Mouse (Mus musculus) forebrain, embryonic 10.5 days (tissue): ENCODE measurements at regions not wholly inside any gene's neighbourhood (a gene's known extent, or its start where the extent isn't known, plus 50 kb on each side); places are given as distances from the start of the nearest gene placed in this dataset.

Experiments used
- DNase-seq: peaks from one replicate; pipeline ENCODE4 v3.0.0-alpha.2; 2017; ENCODE audit warnings: low spot score; ENCODE audit errors: extremely low spot score
- H3K27ac ChIP-seq: fragments of 300-500 bp; sonication (generic); 2 replicates; pipeline ENCODE4 v1.5.1; 2016; ENCODE audit warnings: mild to moderate bottlenecking
- H3K27me3 ChIP-seq: fragments of 300-500 bp; sonication (generic); 2 replicates; pipeline ENCODE4 v1.6.1; 2016; ENCODE audit warnings: mild to moderate bottlenecking; ENCODE audit not compliant: poor library complexity, severe bottlenecking
- H3K36me3 ChIP-seq: fragments of 300-500 bp; sonication (generic); replicated peaks from 2 replicates; pipeline ENCODE4 v1.6.1; 2016; ENCODE audit warnings: mild to moderate bottlenecking, moderate library complexity
- H3K4me1 ChIP-seq: fragments of 300-500 bp; sonication (generic); 2 replicates; pipeline ENCODE4 v1.6.1; 2016
- H3K4me3 ChIP-seq: fragments of 300-500 bp; sonication (generic); 2 replicates; pipeline ENCODE4 v1.5.1; 2016; ENCODE audit warnings: mild to moderate bottlenecking, moderate library complexity
- H3K9me3 ChIP-seq: fragments of 300-500 bp; sonication (generic); 2 replicates; pipeline ENCODE4 v1.6.1; 2016; ENCODE audit warnings: mild to moderate bottlenecking, moderate library complexity
- WGBS: fragments of 180-500 bp; shearing (Covaris S2); methylation state at CpG from one replicate; pipeline ENCODE4 v1.1.7; 2016; 5-methylcytosine and 5-hydroxymethylcytosine counted together

DNA sequence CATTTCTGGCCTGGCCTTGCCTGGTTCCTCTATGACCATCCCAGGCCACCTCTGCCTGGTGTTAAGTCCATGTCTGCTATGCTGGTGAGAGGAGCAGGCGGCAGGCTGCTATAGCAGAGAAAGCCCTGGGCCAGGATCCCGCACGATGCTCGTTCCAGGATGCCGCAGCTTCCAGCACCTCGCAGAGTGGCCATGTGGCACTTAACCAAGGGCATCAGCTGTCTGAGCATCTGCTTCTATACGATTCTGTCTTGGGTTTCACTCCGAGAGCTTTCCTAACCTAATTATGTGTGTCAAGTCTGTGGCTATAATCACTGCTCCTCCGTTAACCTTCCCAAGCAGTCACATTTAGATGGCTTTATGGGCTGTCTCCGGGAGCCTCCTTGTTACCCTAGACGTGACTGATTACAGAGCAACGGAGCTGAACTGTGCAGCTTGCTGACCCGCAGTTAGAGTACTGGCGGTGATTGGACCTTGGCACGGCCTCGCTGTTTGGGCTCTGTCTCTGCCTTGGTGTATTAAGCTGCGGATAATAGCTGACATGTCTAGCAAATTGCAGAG is 64.4 kb downstream of the Ackr3 start:
- Histone ChIP-seq H3K4me3 (no peak overlapping the region), H3K27me3 (peaks cover 8% of the 10 kb centered on the region; the same call in 1 of the 2 replicates), H3K27ac (no peak overlapping the region), H3K9me3 (no peaks in the 10 kb centered on the region), H3K4me1 (peaks cover 12% of the 10 kb centered on the region), H3K36me3 (no peaks in the 10 kb centered on the region)
- DNase-seq, result no peak
- 72% methylated on average over 17 of the region's 17 CpGs for WGBS

DNA sequence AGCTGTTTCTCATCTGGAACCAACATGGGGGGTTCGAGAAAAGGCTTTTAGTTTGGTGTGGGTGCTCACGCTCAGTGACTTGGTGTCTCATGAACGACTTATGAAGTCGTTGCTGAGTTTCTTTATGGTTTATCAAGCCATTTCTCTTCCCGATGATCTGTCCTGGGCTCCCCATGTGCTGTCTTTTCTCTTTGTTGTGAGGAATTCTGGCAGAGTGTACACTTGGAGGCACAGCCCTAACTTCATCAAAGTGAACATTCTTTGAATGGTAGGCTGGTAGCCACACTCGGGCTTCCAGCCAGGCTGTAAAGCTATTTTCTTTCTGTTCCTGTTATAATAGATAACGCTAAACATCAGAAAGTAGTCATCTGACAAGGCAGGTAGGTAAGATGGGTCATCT is 65.2 kb downstream of the Ackr3 start:
- Histone ChIP-seq H3K27me3 (peaks cover 8% of the 10 kb centered on the region; the same call in 1 of the 2 replicates), H3K4me1 (peaks cover 12% of the 10 kb centered on the region), H3K9me3 (no peaks in the 10 kb centered on the region), H3K27ac (no peak overlapping the region), H3K4me3 (no peak overlapping the region), H3K36me3 (no peaks in the 10 kb centered on the region)
- DNase-seq, result no peak
- 88% methylated on average over 7 of the region's 7 CpGs for WGBS

DNA sequence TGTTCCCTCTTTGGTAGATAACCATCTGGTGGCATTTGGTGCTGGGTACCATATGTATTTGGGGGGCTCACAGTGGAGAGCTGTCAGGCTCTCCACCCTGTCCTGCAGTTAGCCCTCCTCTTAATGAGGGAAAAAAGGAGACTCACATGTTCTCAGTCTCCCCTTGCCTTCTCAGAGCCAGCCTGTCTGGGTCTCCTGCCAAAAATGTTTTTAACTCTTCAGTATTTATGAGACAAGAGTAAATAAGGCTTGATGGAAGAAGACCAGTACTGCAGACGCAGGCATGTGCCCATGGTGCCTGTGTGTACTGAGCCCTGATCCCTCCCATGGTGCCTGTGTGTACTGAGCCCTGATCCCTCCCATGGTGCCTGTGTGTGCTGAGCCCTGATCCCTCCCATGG is 66.1 kb downstream of the Ackr3 start:
- DNase-seq, result no peak
- H3K4me3 ChIP-seq, result no peak overlapping the region
- WGBS, result 100% methylated on average over 1 of the region's 1 CpGs
- no peaks in the 10 kb centered on the region for H3K9me3 ChIP-seq
- no peak overlapping the region for H3K27ac ChIP-seq
- no peaks in the 10 kb centered on the region for H3K36me3 ChIP-seq
- peaks cover 12% of the 10 kb centered on the region for H3K4me1 ChIP-seq
- H3K27me3 ChIP-seq, result peaks cover 8% of the 10 kb centered on the region; the same call in 1 of the 2 replicates

DNA sequence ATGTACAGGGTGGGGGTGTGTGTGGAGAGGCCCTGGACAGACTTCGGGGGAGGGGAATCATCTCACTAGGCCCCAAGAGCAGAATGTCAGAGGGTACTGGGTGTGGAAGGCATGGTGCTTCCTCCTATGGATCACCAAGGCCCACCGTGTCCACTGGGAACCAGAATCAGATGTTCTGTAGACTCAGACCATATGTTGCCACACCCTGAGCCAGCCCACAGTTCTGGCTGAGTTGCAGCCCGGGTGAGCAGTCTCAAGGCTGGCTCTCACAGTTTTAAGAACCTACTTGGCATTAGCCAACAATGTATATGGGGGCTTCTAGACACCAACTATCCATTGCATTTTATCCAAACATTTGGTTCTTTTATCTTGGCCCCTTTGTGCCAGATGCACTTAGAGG is 67.5 kb downstream of the Ackr3 start:
- Histone ChIP-seq H3K4me3 (no peak overlapping the region), H3K27ac (0 out of 2 replicates have a peak overlapping the region, but pooled peaks have one; percentile 31), H3K4me1 (peaks cover 12% of the 10 kb centered on the region), H3K36me3 (no peaks in the 10 kb centered on the region), H3K9me3 (no peaks in the 10 kb centered on the region), H3K27me3 (peaks cover 8% of the 10 kb centered on the region; the same call in 1 of the 2 replicates)
- DNase-seq, result no peak
- 89% methylated on average over 3 of the region's 3 CpGs for WGBS

DNA sequence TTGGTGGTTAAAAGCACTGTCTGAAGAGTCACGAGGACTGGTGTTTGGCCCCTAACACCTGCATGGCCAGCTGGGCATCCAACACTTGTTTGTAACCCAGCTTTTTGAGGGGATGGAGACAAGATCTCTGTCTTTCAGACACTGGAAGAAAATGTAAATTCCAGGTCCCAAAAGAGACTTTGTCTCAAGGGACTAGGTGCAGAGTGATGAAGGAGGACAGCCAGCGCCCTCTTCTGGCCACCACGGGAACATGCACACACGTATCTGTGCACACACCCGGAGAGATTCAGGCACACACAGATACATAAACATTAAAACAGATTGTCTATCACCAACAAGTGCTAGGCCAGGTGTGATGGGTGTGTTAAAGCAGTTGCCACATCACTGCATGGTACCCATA is 68.6 kb downstream of the Ackr3 start:
- 94% methylated on average over 5 of the region's 5 CpGs for WGBS
- no peak for DNase-seq

DNA sequence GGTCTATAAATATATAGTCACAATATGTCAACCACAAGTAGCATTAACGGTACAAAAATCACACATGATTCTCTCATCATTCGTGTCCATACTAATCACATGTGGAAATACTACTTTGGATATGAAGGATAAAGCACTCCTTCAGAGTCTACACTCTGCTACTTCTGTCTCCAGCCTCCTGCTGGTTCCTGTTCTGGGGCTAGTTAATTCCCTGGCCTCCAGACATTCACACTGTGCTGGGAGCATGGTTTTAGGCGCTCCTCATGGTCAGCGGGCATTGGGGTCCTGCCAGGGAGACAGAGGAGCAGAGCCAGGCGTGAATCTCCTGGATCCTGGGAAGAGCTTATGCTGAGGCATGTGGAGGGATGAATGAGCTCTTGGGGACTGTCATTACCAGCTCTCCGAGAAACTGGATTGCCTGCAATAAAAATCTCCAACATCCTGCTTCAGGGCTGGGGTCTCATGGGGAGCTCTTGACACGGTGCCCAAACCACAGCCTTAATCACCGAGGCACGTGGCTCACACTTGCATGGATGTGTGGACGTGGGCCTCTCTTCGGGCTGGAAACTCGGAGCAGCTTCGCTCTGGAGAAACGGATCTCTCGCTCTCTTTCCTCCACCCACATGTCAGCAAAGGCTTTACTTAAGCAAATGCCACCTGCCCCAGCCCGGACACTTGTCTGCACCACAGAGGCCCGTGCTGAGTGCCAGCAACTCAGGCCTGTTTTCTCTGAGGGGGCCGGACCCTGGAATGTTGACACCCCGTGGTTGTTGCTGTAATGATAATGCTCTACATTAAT is 69.2 kb downstream of the Ackr3 start:
- 91% methylated on average over 19 of the region's 19 CpGs for WGBS
- Histone ChIP-seq H3K4me3 (no peak overlapping the region), H3K9me3 (no peaks in the 10 kb centered on the region), H3K27me3 (no peaks in the 10 kb centered on the region; the same call in 1 of the 2 replicates), H3K27ac (peak overlapping the region; percentile 25; the same call in 1 of the 2 replicates), H3K36me3 (no peaks in the 10 kb centered on the region), H3K4me1 (peaks cover 9% of the 10 kb centered on the region)
- DNase-seq, result no peak

More for the DNA sequence above, 68.6 kb downstream of the Ackr3 start:
- H3K9me3 ChIP-seq, result no peaks in the 10 kb centered on the region
- H3K4me3 ChIP-seq, result no peak overlapping the region
- no peak overlapping the region for H3K27ac ChIP-seq
- H3K27me3 ChIP-seq, result no peaks in the 10 kb centered on the region; the same call in 1 of the 2 replicates
- no peaks in the 10 kb centered on the region for H3K36me3 ChIP-seq
- H3K4me1 ChIP-seq, result peaks cover 12% of the 10 kb centered on the region

DNA sequence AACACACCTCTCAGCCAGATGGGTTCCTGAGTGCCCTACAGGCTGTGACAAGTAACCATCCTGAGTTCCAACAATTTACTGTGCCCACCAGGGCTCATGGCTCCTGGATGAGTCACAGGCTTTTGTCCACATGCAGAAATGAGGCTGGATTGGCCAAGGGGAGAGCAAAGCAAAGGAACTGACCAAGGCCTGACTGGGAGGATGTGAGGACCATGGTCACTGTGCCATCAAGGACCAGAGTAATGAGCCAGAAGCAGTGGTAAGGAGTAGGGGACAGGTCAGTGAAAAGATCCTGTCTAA is 69.8 kb downstream of the Ackr3 start:
- no peak for DNase-seq
- no peaks in the 10 kb centered on the region; the same call in 1 of the 2 replicates for H3K27me3 ChIP-seq
- no peaks in the 10 kb centered on the region for H3K36me3 ChIP-seq
- H3K9me3 ChIP-seq, result no peaks in the 10 kb centered on the region
- H3K4me3 ChIP-seq, result no peak overlapping the region
- peak overlapping the region; percentile 25; the same call in 1 of the 2 replicates for H3K27ac ChIP-seq
- H3K4me1 ChIP-seq, result peaks cover 5% of the 10 kb centered on the region

DNA sequence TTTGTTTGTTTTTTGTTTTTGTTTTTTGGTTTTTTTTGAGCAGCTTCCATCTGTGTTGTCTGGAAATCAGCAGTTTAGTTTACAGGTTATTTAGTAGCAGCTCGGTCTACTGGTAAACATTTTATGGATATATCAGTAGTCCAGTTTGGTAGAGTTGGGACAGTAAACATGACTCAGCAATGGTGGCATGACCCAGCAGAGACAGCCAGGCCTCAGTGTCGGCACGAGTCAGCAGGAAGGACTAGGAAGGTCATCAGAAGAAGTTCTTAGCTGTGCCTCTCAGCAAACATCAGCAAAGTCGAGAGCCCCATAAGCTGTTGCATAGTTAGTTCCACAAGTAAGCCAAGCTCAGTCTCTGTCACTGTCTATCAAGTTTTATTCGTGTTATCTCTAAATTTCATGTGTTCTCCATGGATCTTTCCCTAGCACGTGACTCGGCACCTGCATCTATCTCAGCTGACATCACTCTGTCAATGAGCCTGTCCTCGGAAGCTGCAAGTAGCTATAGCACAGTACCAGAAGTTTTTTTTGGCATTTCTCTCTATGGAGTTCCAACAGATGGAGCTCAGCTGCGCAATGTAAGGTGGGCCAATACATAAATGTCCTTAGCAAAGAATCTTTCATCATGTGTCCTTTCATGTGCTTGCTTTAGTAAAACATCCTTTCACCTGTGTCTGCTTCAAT is 71.3 kb downstream of the Ackr3 start:
- Histone ChIP-seq H3K27me3 (no peaks in the 10 kb centered on the region; the same call in 1 of the 2 replicates), H3K9me3 (no peaks in the 10 kb centered on the region), H3K36me3 (no peaks in the 10 kb centered on the region), H3K4me1 (peaks cover 14% of the 10 kb centered on the region), H3K27ac (peak overlapping the region; percentile 21; the same call in 1 of the 2 replicates), H3K4me3 (no peak overlapping the region)
- no peak for DNase-seq
- 89% methylated on average over 9 of the region's 9 CpGs for WGBS

DNA sequence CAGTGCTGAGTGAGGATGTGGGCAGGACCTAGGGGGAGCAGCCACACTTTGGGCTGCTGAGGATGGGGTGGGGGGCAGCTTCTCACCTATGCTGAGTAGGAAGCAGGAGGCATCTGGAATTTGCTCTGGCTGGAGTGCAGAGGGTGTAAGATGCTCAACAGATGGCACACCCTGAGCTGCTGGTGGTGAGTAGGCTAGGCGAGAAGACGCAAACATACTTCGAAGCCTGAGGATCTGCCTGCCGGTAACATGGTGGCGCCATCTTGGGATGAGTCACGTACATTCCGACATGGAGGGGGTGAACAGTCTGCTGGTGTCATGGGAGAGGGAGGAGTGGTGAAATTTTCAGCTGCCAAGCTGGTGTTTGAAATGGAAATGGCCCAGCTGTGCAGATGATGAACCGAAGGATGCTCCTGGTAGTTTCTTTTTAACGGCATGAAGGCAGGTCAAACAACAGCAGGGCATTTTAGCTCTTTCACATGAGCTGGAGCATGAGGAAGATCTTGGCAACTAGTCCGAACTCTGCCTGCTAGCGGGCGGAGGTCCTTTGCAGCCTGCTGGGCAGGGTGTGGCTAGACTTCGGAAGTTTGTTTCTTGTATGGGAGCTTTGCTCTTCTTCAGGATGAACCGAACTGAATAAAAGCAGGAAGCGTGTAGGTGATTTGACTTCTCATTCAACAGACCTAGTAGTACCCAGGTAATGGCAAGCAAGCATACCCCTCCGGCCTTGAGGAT is 72.2 kb downstream of the Ackr3 start:
- Histone ChIP-seq H3K27ac (0 out of 2 replicates have a peak overlapping the region, but pooled peaks have one; percentile 36), H3K9me3 (no peaks in the 10 kb centered on the region), H3K36me3 (no peaks in the 10 kb centered on the region), H3K4me1 (peaks cover 16% of the 10 kb centered on the region), H3K4me3 (no peak overlapping the region), H3K27me3 (no peaks in the 10 kb centered on the region; the same call in 1 of the 2 replicates)
- WGBS, result 95% methylated on average over 16 of the region's 16 CpGs
- DNase-seq, result no peak

DNA sequence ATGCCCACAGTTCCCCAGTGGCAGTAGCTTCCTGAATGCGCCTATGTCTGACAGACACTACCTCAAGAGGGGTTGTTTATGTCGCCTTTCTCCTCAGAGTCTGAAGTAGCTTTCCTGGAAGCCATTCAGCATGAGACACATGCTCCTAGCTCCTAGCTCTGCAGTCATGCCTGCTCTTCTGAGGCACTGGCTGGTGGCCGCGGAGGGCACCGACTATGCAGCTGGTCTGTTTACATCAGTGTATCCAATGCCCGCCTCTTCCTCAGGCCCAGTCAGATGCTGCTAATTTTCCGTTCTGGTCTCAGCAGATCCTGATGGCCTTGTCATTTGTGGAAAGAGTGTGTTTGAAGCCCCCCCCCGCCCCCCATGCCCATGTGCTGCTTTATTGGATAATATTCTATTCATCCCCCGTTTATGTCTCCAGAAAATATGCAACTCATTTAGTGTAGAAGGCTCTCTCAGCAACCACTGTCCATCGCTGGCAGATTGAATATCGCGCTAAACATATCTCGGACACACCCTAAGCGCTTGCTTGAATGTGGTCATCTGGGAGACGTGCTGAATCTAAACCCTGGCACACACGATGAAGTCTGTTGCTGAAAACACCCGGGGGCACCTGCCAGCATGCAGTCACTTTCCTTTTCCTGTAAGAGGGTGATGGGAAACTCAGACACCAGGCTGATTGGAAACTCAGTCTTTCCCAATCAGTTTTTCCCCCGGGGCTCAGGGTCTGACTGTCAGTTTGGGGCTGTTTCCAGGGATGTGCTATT is 73.9 kb downstream of the Ackr3 start:
- no peak overlapping the region for H3K4me3 ChIP-seq
- H3K9me3 ChIP-seq, result no peaks in the 10 kb centered on the region
- no peaks in the 10 kb centered on the region; the same call in 1 of the 2 replicates for H3K27me3 ChIP-seq
- WGBS, result 91% methylated on average over 18 of the region's 18 CpGs
- peaks cover 15% of the 10 kb centered on the region for H3K4me1 ChIP-seq
- H3K36me3 ChIP-seq, result no peaks in the 10 kb centered on the region
- no peak for DNase-seq
- H3K27ac ChIP-seq, result peak overlapping the region; percentile 44

DNA sequence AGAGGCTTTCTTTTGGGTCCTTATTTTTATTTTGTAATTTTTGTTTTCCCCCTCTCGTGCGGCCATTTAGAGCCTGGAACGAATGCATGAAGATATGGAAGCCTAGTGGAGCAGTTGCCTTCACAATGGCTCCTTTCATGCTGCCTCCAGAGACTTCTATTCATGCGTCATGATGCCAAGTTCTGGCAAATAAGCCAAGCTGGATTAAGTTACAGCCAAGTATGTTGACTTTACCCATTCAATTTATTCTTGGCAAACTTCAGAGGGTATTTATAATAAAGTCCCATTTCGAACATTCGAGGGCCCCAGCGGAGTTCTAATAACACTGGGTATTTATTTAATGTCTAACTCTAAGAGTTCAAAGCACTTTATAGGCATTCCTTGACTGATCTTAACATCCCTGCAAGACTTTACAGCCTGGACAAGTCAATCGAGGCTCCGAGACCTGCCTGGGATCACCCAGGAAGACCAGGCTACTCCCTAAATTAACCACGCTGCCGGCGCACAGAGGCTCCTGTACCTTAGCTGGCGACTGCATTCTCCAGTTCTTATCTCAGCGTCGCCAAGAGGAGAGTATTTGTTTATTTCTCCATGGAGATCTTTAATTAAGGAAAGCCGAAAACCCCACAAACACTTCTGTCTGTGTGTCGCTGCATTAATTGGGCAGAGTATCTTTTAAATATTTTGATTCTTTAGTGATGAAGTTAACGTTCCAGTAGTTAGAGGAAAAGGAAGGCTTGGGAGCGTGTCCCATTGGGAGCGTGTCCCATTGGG is 75.5 kb downstream of the Ackr3 start:
- Histone ChIP-seq H3K27me3 (no peaks in the 10 kb centered on the region), H3K36me3 (no peaks in the 10 kb centered on the region), H3K4me3 (no peak overlapping the region), H3K4me1 (peaks cover 31% of the 10 kb centered on the region), H3K9me3 (no peaks in the 10 kb centered on the region), H3K27ac (no peak overlapping the region)
- DNase-seq, result no peak
- 85% methylated on average over 20 of the region's 20 CpGs for WGBS
